Mouse (Mus musculus) bone marrow macrophage, adult 2 months (primary cell): ENCODE data around the gene Aldh1a2.

ENCODE experiments used
- CTCF ChIP-seq: IDR thresholded peaks from 2 replicates; pipeline ENCODE4 v1.5.1; 2012; ENCODE audit warnings: low read depth, mild to moderate bottlenecking, low read length, moderate library complexity
- POLR2A ChIP-seq: IDR thresholded peaks from 2 replicates; pipeline ENCODE4 v1.6.1; 2012; ENCODE audit warnings: mild to moderate bottlenecking, low read depth, low read length, borderline replicate concordance

DNA sequence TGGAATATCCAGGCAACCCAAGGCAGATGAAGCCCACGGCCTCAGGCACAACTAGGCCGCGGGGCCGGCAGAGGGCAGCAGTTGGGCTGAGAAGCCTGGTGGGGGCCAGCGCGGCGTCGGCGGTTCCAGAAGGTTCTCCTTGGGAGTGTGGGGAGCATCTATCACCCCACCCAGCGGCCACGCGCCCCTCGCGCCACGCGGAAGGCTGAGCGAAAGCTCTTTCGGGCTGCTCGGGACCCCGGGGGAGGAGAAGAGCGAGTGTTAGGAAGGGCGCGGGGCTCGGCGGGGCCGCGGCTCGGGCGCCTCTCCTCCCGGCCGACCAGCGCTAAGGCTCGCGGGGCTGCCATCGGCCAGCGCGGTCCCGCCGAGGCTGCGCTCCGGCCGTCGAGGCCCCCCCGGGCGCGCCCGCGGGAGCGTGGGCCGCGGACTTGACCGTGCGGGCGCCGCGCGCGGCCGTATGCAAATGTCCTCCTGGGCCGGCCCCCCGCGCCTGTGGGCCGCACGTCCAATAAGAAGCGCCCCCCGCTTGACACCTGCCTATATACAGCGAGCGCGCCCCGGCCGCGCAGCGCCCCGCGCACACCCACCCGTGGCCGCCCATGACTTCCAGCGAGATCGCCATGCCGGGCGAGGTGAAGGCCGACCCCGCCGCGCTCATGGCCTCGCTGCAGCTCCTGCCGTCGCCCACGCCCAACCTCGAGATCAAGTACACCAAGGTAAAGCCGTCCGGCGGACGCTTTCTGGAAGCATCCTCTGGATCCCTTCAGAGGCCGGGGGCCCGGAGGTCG is at the start of gene Aldh1a2:
- TF ChIP-seq CTCF (peak; percentile 33), POLR2A (no peak)
